Mouse (Mus musculus) adrenal gland, postnatal 36 days (tissue): ENCODE results near the gene Pdzrn4. TPM values are rescaled to one million over a fixed set of nuclear protein-coding genes. Genes with fewer than 3 reads are reported as not detected.
A peak's percentile ranks its signal among the peaks of the same experiment; 100 is the strongest.

Experiments used
- DNase-seq, 2 experiments: peaks; one replicate each; pipeline ENCODE4 v3.0.0; 2021; ENCODE audit warnings: mixed read lengths in 1 of 2
- total RNA-seq, 2 experiments: library from RNA; stranded (reverse); gene quantifications; 2 replicates each; pipeline ENCODE4 v1.2.3; 2021

The Pdzrn4 gene
- total RNA-seq, 2 experiments from 2014 or later, result not detected

DNA sequence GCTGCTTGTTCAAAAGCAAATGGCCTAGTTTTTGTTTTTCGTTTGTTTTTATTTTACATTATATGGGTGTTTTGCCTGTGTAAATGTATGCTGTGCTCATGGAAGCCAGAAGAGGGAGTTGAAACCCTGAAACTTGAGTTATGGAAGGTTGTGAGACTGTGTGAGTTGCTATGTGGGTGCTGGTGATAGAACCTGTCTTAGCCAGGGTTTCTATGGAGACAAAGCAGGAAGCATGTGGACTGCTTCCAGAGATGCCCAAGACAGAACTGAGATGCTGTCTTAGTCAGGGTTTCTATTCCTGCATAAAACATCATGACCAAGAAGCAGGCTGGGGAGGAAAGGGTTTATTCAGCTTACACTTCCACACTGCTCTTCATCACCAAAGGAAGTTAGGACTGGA, 190.8 kb downstream of the Pdzrn4 start:
- no peak for DNase-seq

DNA sequence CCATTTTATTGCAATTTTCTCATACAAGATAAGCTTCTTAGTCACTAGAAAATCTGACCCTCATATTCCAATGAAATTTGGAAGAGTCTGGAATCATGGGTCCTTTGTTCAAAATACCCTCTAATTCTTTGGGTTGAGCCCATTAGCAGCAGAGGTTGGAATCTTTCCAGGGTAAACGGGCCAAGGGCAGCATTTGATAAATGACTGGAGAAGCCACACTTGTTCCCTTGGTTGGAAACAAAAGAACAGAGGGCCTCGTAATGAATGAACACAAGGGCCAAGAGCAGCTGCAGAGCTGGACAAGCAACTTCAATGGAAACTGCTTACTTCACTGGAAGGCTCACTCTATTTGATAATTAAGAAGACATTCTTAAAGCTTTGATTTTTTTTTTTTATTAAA, 198.0 kb downstream of the Pdzrn4 start:
- peak; percentile 34 to 43 for DNase-seq

DNA sequence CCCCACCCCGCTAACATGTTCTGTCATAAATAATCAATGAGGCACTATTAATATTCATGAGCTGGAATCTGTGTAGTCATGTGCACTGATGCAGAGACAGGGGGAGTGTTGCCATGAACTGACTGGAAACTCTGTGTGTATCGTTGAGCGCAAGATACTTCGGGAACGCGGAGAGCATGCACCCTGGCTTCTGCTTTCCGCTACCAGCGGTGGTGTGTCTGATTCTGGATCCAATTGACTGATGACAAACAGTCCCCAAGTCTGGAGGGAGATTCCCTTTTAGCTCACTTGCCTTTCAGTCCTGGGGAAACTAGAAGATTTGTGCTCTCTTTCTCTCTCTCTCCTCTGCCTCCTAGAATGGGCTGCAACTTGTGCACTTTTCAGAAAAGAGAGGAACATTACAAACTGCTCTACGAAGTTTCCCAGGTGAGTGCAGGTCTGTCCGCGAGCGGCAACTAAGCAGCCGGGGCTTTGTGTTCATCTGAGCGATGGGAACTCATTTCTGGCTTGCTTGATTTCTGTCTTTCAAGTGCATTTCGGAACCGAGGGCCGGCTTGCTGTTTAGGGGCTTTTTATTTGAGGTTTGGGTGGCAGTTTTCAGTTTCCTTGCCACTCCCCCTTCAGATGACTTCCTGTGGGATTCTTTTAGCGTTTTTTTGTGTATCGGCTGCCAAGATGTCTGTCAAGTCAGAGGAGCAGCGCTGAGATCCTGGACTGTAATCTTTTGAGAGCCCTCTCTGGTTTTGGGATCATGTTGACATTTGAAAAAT, 200.5 kb downstream of the Pdzrn4 start:
- DNase-seq, result no peak

DNA sequence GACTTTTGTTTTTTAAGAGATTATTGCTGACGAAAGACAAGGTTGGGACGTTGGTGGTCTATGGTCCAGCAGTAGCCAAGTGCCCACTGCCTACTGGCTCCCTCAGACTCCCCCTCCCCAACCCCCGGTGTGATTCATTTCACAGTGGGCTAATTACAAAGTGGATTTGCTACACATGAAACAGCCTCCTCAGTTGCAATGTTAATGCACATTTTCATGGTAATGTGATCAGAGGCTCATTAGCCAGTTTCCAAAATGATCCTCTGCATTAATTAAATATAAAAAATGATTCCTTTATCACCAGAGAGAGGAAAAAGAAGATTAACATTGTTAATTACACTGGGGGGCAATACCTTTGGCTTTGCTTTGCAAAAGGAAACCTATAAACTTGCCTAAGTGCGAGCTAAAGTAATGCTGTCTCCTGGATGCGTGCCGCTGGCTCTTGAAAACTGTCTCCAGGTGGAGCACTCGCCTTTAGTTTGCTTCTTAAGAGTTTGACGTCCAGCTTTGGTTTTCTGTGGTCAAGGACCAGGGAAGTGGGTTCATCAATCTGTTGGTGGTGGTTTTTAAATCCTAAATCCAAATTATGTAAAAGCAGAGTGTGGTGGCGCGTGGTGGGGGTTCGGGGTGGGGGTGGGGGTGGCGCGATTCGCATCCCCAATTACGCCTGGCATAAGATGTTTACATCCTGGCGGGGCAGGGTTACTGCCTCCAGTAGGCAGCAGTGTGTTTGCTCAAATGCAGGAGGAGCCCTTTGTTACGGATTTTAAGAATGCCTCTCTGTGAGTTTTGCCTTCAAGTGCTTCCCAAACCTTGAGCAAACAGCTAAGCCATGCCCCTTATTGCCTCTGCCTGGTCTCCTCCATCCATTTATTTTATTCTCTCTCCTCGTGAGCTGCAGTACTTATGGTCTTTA, 202.0 kb downstream of the Pdzrn4 start:
- peak in 1 of 2 experiments; percentile 9 for DNase-seq

DNA sequence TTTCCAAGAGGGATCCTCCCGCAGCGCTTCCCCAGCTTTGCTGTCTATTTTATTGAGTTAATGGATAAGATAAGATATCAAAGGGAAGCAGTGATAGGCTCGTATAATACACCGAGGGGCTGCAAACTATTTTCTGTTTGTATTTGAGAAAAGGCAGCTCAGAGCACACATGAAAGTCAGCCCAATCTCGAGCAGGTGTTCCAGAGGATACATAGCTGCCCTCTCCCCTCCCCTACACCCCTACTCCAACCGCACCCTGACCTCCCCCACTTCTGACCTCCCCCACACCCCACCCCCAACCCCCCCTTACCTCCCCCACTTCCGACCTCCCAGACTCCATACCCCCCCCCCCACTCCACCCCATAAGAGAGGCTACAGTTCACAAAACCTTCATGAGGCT, 202.7 kb downstream of the Pdzrn4 start:
- no peak for DNase-seq

DNA sequence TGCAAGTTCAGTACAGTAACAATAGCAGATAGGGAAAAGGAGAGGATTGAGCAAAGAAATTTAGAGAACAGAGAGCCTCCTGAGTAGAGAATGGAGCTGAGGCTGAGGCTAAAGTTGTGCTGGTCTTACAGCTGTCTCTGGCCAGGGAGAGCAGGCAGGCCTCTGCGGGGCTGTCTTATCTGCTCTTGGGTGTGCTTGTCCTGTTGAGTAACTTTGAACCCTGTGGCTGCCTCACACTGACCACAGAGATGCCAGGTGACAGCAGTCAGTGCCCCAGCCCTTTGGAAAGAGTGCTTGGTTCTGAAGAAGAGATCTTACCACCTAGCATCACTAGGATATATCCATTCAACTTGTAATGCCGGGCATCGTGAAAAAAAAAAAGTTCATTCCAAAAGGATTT, 214.2 kb downstream of the Pdzrn4 start:
- no peak for DNase-seq

DNA sequence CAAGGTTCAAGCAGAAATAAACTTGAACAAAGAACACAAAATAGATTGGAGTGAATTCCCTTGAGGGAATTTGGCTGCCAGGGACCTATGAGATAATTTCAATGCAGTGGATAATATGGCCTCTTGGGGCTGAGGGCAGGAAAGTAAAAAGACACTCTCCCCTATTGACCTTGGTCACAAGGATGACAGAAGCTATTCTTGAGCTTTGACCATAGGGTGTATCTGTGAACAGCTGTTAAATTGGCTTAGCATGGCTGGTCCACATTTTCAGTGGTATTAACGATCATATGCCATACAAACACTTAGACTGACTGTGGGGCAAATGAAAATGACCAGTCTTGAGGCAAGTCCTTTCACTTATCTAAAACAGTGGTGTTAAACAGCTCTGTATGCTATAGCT, 215.7 kb downstream of the Pdzrn4 start:
- no peak for DNase-seq

DNA sequence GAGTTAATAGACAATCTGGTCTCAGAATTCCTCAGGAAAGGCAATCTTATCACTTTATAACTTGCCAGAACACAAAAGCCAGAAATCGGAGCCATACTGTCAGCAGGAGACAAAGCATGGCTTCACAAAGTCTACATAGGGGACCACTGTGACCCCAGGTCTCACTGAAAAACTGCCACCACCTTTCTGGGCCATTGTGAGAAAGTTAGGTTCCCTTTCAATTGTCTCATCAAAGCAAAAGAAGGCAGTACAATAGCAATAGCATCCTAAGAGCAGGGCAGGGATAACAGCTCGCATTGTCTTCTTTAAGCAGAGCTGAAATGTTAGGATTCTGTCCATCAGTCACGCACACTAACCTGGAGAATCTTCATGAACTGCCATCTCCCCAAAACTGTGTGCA, 216.5 kb downstream of the Pdzrn4 start:
- no peak for DNase-seq

DNA sequence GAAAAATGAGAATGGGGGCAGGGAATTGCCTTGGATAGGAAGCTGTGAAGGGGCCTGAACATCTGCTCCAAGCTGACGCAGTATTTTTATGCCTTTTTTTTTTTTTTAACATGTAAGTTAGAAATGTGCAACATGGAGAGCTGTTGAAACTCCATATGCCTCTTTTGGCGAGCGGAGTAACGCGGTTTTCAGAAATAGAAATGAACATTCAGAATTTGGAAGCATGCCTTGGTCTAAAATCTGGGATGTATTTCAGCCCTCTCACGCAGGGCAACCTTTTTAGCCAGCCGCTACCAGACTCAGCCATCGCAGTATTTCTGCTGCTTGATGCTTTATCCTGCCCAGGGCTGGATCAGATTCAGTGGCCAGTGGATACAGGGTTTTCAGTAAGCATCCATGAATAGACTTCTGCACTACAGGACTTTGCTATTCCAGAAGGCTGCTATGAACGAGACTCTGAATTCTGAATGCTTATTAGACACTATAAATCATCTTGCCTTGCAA, 225.1 kb downstream of the Pdzrn4 start:
- DNase-seq, result no peak

DNA sequence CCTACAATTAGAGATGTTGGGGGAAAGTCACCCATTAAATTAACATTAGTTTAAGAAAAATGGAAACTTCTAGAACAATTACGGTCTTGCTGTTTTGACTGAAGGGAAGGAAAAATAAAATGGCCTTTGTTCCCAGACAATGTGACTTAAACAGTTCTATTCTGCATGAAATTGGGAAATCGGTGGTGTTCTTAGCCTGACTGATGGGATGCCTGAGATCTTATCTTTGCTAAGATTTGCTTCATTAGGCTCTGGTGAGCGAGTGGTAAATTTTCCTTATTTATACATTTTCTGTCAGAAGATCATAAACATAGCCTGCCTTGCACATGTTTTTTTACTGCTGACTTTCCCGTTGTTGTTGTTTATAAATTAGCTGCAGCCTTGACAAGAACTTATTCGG, 225.6 kb downstream of the Pdzrn4 start:
- no peak for DNase-seq

DNA sequence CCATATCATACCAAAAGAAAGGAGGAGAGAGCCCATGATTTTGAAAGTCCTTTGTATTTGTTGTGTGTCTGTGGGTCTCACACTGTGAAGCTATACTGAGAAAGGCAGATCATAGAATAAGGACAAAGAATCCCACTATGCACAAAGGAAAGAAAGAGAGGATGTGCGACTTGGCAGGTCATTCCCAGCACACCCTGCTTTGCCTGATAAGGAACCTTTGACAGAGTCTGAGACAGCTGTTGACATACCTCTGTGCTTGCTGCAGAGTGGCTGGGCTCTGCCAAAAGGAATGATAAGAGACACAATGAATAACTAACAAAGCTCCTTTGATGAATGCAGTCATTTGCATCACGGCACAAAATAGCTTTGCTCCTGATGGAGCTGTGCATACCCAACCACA, 232.5 kb downstream of the Pdzrn4 start:
- DNase-seq, result no peak

DNA sequence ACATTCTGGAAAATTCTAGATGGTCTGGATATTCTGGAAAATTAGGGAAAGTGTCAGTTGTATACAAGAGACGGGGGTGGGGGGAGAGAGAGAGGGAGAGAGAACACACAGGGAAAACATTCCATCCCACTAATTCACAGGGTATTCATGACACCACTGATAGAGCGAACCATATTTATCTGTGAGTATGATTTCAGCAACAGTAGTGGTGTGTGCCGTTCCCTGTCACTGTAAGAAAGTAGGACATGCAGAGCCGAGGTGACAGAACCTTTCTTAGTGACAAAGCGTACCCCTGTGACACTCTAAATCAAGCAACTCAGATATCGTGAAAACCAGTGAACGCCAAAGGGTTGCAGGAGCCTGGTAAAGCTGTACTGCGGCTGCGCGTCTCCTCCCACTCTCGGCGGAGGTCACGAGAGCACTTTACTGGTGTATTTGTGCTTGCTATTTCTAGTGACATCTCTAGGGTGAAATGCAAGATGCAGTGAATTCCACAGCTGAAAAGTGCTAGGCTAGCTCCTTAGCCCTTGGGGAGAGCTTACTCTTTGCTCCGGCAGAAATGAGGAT, 237.4 kb downstream of the Pdzrn4 start:
- peak; percentile 3 to 13 for DNase-seq

DNA sequence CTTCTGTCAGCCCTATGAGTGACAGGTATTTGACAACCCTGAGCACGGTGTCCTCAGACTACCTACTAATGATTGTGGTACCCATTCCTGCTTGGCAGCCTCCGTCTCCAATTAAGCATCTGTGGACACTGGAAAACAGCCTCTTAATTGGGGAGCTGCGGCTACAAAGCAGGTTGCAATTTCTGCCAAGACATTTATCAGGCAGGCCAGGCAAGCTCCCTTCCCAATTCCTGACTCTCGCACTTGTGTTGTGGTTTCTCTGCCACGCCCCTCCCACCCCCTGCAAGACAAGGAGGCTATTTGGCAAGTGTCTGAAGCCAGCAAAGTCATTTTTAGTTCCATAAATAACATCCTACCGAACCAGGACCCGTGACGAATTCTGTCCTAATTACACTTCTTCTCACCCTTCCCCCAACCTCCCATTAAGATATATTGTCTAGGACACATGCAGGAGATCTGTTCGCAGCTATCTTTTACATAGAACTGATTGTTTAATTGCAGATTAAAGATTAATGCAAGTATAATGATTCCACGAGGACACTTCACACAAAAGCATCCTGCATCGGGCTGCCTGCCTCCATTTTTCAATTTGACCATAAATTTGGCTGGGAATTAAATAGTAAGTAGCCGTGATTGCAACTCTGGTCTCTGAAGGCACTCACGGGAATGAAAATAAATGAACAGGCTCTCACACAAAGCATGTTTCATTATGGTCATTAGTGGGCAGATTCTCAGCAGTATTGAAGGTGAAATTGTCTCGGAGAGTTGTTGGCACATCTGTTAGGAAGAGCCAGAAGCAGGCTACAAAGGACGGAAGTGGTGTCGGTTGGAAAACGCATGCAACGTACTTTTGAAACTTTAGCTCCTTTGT, 243.8 kb downstream of the Pdzrn4 start:
- no peak for DNase-seq

DNA sequence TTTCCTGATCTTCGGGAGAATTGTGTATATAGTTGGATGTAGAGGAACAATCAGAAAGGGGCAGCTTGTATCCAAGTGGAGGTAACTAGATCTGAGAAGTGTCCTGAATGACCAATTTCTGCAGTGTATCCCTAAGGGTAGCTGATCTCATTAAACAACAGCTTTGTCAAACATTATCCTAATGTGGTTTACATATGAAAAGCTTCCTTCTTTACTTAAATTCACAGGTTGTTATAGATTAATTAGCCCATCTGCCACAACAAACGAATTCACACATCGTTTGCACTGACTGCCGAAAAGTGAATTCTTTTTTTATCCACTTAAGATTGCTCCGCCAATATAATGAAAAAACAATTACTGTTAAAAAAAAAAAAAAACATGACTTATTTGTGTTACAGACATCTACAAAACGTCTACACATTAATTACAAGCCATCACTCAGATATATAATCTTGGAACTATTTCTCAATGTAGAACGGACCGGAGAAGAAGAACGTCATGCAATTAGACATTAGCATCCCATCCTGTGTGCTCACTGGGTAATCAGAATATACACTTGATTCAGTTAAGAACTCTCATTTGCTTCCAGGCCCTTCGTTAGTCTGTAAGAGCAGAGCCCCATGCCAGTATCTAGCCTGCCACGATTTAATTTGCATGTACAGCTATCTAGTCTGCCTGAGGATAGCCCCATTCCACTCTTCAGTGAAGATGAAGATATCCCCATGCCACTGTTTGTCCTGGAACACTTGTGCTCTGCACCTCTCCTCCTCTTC, 274.8 kb downstream of the Pdzrn4 start:
- DNase-seq, result no peak

DNA sequence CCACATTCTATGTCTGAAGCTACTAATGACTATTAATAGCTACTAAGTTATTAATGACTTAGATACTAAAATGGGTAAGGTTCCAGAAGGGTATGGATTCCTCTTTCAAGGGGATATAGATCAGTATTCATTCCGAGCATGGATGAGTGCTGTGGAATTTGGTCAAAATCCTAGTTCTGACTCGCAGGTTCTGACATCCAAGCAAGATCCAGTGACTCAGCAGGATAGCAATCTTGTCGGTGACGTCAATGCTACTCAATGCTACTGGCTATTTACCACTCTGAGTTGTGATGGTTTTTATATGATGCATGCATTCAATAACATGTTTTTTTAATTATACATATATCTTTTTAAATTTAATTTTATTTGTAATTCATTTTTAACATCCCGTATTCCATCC, 279.4 kb downstream of the Pdzrn4 start:
- DNase-seq, result no peak

DNA sequence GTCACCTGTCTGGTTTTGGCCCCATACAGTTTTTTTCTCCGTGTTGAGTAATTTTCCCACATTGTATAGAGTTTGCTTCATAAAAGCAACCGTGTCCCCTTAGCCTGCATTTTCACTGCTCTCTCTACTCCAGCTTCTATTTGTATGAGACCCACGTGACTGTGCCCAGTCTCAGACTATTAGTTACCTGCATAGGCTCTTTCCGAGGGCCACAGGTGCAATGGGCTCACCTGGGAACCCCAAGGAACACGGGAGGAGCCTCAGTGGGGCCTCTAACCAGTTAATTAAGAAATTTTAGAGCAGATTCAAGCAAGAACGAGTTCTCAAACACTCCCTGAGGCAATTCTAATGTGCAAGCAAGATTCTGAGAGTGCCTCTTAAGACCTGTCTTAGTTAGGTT, 281.7 kb downstream of the Pdzrn4 start:
- DNase-seq, result no peak

DNA sequence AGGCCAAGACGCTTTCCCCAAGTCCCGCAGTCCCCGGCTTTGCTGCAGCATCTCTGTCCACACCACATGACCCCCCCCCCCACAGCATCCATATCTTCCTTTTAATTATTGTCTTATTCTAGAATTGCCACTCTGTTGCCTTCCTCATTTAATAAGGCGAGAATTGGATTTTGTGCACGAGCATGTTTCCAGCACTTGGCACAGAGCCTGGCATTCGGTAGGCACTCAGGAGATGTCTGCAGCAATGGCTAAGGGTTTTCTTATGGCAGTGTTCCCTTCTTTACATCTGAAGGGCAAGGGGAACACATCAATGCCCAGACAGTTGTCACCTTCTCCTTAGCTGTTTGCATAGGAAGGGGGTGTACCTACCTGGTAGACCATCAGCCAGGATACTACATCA, 282.9 kb downstream of the Pdzrn4 start:
- no peak for DNase-seq

DNA sequence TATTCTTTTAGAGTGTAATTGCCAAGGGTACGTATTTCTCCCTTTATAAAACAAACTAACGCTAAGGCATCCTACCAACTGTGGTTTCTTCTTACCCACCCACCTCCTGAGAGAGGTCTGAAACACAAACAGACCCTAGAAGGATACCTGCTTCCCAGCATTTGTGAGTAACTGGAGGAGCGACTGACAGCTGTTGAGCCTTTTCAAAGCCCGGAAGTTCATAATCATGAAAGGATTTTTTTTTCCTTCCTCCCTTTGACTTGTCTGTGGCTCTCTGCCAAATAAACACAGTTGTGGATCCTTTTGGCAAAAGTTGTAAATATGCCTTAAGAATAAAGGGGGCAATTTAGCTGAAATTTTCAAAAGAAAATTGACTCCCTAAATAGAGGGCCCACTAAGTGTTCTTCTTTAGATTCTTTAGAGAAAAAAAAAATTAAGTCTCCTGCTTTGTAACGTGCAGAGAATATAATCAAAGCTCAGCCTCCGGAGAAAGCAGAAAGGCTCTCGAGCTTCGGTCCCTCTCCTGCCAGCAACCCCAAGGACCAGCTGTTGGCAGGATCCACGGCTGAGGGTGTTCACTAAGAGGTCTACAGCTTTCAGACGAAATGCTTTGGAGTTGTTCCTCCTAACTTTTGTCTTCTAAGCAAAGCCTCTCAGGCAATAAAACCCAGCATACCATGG, 299.7 kb downstream of the Pdzrn4 start:
- DNase-seq, result no peak

DNA sequence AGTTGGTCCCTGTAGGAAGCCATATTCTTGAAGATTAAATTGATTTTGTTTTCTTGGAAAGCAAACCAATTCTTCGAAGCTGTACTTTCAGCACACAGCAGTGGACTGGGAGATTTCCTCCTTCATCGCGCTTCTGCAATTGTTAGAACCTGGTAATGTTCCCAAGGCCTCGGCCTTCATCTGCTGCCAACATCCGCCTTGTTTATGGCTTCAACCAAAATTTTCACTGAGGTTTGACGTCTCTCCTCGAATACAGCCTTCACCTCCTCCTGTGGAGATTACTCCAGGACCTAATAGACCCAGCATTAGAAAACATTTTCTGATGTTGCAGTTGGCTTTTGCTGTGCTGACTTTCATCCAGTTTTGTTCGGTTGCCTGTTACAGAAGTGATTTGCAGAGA, 307.5 kb downstream of the Pdzrn4 start:
- DNase-seq, result peak; percentile 78 to 85

DNA sequence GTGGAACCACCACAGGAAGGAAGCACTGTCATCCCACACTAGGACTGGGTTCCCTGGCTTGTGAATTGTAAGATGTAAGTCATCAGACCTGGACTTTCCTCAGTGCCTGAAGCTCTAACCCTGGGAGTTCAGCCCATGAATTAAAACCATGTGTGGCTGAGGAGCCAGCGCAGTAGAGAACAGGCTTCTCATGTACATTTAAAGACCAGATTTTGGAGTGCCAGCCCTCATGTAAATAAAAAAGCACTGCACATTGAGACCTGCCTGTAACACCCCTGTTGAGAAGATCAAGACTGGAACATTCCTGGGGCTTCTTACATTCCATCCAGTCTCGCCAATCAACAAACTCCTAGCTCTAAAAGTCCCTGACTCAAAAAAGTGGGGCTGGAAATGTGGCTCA, 342.0 kb downstream of the Pdzrn4 start:
- DNase-seq, result no peak

DNA sequence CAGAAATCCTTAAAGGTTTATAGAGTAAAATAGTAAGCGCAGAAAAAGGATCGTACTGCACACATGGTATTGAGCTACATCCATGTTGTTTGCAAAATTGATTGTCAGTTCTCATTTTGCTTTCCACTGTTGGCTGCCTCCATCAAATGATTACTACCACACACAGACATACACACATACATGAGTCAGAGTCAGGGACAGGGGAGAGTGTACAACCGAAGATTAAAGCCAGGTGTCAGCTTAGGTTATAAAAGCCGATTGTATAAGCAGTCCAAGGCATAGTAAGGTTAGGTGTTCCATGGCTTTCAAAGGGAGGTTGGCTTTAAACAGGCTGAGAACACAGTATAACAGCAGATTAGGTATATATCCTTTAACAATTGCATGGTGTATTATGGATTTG, 343.2 kb downstream of the Pdzrn4 start:
- no peak for DNase-seq
